Mouse (Mus musculus) G1E (cell line): ENCODE measurements around the gene Stap1.

Source experiments
- CTCF ChIP-seq: IDR thresholded peaks from 2 replicates; pipeline ENCODE4 v1.5.1; 2012; ENCODE audit warnings: low read depth, low read length, inconsistent platforms, mixed read lengths
- TAL1 ChIP-seq: conservative IDR thresholded peaks from 2 replicates; pipeline ENCODE4 v1.6.1; 2012; ENCODE audit warnings: low read depth, low read length, inconsistent platforms, mixed read lengths

DNA sequence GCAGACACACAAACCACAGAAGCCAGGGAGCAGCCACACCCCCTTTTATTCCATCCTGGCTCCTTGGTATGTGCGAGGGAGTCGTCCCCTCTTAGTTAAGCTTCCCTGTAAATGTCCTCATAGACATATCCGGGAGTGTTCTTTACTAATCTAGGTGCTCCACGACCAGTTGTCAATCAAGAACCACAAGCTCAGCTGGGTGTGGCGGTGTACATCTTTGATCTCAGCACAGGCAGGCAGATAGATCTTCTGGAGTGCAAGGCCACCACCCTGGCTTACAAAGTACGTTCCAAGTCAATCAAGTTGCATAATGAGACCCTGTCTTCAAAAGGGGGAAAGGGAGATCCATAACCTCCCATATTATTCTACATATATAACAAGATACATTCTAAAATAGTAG lies 2.4 kb upstream of the Stap1 start:
- TF ChIP-seq CTCF (no peak), TAL1 (no peak)
